Mouse (Mus musculus): Measurements from ENCODE around the gene Olfr1416.

Olfr1416 gene

DNA sequence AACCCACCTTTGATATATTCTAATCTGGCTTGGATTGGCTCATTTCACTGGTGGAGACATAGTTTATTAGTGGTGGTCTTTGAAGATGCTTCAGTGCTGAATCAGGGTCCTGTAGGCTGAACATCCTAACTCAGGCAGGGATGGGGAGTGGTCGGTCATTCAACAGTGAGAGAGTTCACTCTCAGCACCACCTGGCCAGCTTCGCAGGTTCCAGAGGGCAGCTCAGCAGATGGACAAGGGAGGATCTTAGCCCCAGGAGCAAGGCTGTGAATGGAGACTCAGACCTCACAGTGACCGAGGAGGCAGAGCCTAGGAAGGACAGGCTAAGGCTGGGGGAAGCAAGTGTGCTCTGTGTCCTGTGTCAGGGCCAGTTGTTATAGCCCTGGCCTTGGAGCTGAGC lies 53.5 kb downstream of the Olfr1416 start:
- no peak for DNase-seq

DNA sequence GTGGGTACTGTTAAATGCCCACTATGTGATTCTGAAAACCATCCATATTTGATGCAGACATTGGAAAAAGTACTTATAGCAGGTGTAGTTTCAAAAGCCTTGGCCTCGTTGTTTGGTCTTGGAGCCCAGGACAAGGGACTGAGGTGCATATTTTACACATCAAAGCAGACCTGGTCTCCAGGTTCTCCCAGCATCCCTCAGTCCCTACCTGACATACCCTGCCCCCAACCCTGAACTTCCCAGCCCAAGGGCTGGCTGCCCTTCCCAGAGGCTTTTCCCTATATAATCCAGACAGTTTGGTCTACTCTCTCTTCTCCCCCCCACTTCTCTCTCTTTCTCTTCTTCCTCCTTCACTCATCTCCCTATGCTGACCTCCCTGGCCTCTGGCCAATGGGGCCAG lies 53.9 kb downstream of the Olfr1416 start:
- no peak for DNase-seq

All from cerebellum, adult 11 months (tissue).